Mouse (Mus musculus) liver, embryonic 14.5 days (tissue): ENCODE results near the gene Btbd8. TPM values are rescaled to one million over a fixed set of nuclear protein-coding genes. Genes with fewer than 3 reads are reported as not detected.

Experiments
- ATAC-seq: fragments of 200-750 bp; cut with Nextera tagmentation; 2 replicates; pipeline ENCODE4 v1.8.0; 2017; ENCODE audit warnings: moderate number of reproducible peaks, mild to moderate bottlenecking, moderate library complexity; ENCODE audit not compliant: insufficient read depth
- DNase-seq, 3 experiments: peaks; one replicate each; pipeline ENCODE4 v3.0.0-alpha.2; 2012 to 2013; ENCODE audit warnings: low read depth in 3 of 3, low spot score in 3 of 3
- H3K27ac ChIP-seq: fragments of 300-500 bp; sonication (generic); 2 replicates; pipeline ENCODE4 v1.5.1; 2014; ENCODE audit warnings: moderate library complexity, mild to moderate bottlenecking, control low read depth, inconsistent platforms
- H3K27me3 ChIP-seq: fragments of 300-500 bp; sonication (generic); 2 replicates; pipeline ENCODE4 v1.6.1; 2014; ENCODE audit warnings: mild to moderate bottlenecking, low read length, moderate library complexity; ENCODE audit not compliant: control insufficient read depth, insufficient read depth
- H3K36me3 ChIP-seq: fragments of 300-500 bp; sonication (generic); replicated peaks from 2 replicates; pipeline ENCODE4 v1.6.1; 2014; ENCODE audit warnings: low read depth; ENCODE audit not compliant: control insufficient read depth, insufficient read depth
- H3K4me1 ChIP-seq, 2 experiments: fragments of 200-500 bp in 1 of 2; fragments of 300-500 bp in 1 of 2; sonication (generic) in 1 of 2; replicated peaks; 2 replicates each; pipeline ENCODE4 v1.6.1; 2012 to 2014; ENCODE audit warnings: antibody characterized with exemption in 1 of 2, inconsistent platforms in 1 of 2, low read length in 1 of 2; ENCODE audit not compliant: control insufficient read depth in 2 of 2, insufficient read depth in 2 of 2
- H3K4me2 ChIP-seq: fragments of 300-500 bp; sonication (generic); 2 replicates; pipeline ENCODE4 v1.6.1; 2014; ENCODE audit warnings: low read depth, mild to moderate bottlenecking, control low read depth, moderate library complexity
- H3K4me3 ChIP-seq, 2 experiments: fragments of 200-500 bp in 1 of 2; fragments of 300-500 bp in 1 of 2; sonication (generic) in 1 of 2; 2 replicates each; pipeline ENCODE4 v1.5.1; 2012 to 2014; ENCODE audit warnings: low read depth in 2 of 2, low read length in 2 of 2, mild to moderate bottlenecking in 2 of 2, control low read depth in 1 of 2, inconsistent platforms in 1 of 2, moderate library complexity in 1 of 2; ENCODE audit not compliant: insufficient read depth in 1 of 2
- H3K9ac ChIP-seq: fragments of 300-500 bp; sonication (generic); replicated peaks from 2 replicates; pipeline ENCODE4 v1.6.1; 2014; ENCODE audit warnings: mild to moderate bottlenecking, control low read depth, moderate library complexity
- H3K9me3 ChIP-seq: fragments of 300-500 bp; sonication (generic); 2 replicates; pipeline ENCODE4 v1.6.1; 2016; ENCODE audit warnings: low read length, mixed read lengths; ENCODE audit not compliant: control insufficient read depth
- CTCF ChIP-seq: IDR thresholded peaks from 2 replicates; pipeline ENCODE4 v1.5.1; 2016; ENCODE audit warnings: antibody characterized with exemption, low read depth, control low read depth
- EP300 ChIP-seq: IDR thresholded peaks from 2 replicates; pipeline ENCODE4 v1.6.1; 2016; ENCODE audit warnings: antibody characterized with exemption, low read depth
- WGBS: fragments of 180-500 bp; shearing (Covaris S2); extraction: QIAGEN DNeasy Blood & Tissue Kit; methylation state at CpG from one replicate; pipeline ENCODE4 v1.1.7; 2014; ENCODE audit not compliant: insufficient replicate concordance; 5-methylcytosine and 5-hydroxymethylcytosine counted together
- polyA plus RNA-seq, 2 experiments: library from polyadenylated mRNA; depleted of rRNA in 1 of 2; stranded (reverse) in 1 of 2; unstranded in 1 of 2; fragments of >200 nt; fragmentation: Nextera tagmentation in 1 of 2; extraction: Ambion mirVana in 1 of 2; gene quantifications; 2 replicates each; pipeline versions ENCODE4 v1.2.1 to v1.2.3; 2012 to 2014

The Btbd8 gene
- polyA plus RNA-seq, 2 experiments = 1.1 TPM

DNA sequence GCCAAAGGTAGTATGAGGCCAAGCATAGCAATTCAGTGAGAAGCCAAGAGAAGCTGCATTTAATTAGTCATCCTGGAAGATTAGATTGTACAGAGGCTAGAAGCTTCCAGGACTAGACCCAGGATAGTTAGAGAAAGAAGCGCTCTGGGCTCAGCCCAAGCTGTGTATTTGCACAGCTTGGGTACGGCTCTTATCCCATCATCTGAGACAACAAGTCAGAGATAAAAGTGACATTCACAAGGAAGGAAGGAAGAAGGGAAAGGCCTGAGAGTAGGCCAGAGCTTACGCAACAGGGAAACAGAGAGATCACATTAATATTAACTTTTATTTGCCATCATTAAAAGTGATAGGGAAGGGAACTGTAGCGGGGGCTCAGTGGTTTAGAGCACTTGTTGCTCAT is 10.2 kb downstream of the Btbd8 start:
- Histone ChIP-seq H3K9ac (no peak overlapping the region), H3K27ac (no peak overlapping the region), H3K36me3 (no peaks in the 10 kb centered on the region), H3K4me1 (no peaks in the 10 kb centered on the region), H3K4me3 (no peak overlapping the region), H3K27me3 (no peaks in the 10 kb centered on the region), H3K4me2 (no peak overlapping the region), H3K9me3 (no peaks in the 10 kb centered on the region)
- ATAC-seq (no peak), DNase-seq (no peak)
- TF ChIP-seq EP300 = no peak
- TF ChIP-seq CTCF = no peak
- 68% methylated on average over 4 of the region's 4 CpGs for WGBS

DNA sequence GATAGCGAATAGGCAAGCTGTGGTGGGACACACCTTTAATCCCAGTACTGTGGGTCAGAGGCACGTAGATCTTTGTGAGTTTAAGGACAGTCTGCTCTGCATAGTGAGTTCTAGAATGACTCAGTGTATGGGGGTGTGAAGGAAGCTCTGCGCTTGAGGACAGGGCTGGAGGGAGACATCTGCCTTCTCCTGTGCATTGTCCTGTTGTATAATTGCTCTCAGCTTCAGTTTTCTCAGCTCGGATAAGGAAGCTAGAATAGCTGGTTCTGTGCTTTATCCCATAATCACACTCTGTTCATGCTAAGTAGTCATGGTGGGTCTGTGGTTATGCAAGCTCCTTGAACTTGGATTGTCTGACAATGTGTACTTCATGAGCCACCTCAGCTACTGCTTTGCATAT is 11.0 kb downstream of the Btbd8 start:
- no peaks in the 10 kb centered on the region for H3K36me3 ChIP-seq
- no peak for TF ChIP-seq CTCF
- no peak for TF ChIP-seq EP300
- H3K9ac ChIP-seq = no peak overlapping the region
- no peak overlapping the region for H3K4me2 ChIP-seq
- no peak overlapping the region for H3K4me3 ChIP-seq
- no peaks in the 10 kb centered on the region for H3K9me3 ChIP-seq
- H3K4me1 ChIP-seq = no peaks in the 10 kb centered on the region
- ATAC-seq = no peak
- WGBS = 72% methylated on average over 4 of the region's 4 CpGs
- H3K27me3 ChIP-seq = no peaks in the 10 kb centered on the region
- no peak for DNase-seq
- H3K27ac ChIP-seq = no peak overlapping the region

DNA sequence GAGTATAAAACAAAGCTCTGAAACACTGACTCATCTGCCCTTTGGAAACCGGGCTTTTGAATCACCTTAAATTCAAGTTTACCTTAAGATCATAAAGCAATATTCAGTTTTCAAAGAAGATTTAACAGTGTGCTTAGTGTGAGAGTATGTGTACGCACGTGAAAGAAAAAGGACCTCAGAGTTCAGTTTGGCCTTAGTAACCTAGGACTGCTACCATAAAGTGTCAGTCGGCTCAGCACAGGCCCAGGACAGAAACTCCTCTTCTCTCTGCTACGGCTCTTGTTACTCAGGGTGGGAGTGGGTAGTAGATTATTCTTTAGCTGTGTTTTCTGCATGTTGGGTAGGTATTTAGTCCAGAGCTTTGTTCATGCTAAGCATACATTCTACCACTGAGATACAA is 11.8 kb downstream of the Btbd8 start:
- TF ChIP-seq EP300 (no peak), CTCF (no peak)
- ATAC-seq = no peak
- H3K4me3 ChIP-seq = no peak overlapping the region

DNA sequence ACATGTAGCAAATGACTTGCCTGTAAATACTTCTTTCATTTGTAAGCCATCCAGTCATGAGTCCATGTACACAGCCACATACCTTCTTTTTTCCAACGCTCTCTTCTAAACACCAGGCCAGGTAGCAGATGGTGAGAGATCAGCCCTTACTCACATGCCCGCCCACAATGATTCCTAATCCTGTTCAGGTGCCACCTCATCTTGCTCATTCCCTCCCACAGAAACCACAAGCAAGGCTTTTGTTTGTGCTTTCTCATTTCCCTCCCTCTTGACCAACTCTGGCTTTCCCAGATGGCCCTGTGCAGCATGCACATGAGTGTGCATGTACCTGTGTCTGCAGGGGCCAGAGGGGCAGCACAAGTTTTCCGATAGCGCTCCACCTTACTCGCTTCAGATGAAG is 12.5 kb downstream of the Btbd8 start:
- Histone ChIP-seq H3K4me3 (no peak overlapping the region), H3K4me1 (no peaks in the 10 kb centered on the region), H3K36me3 (no peaks in the 10 kb centered on the region), H3K27me3 (no peaks in the 10 kb centered on the region), H3K27ac (no peak overlapping the region), H3K9me3 (no peaks in the 10 kb centered on the region), H3K9ac (no peak overlapping the region), H3K4me2 (no peak overlapping the region)
- no peak for ATAC-seq
- TF ChIP-seq EP300 (no peak), CTCF (no peak)
- DNase-seq = no peak
- WGBS = 87% methylated on average over 5 of the region's 5 CpGs

More for the DNA sequence above, 11.8 kb downstream of the Btbd8 start:
- 72% methylated on average over 5 of the region's 5 CpGs for WGBS
- H3K27me3 ChIP-seq = no peaks in the 10 kb centered on the region
- H3K9ac ChIP-seq = no peak overlapping the region
- no peaks in the 10 kb centered on the region for H3K4me1 ChIP-seq
- H3K4me2 ChIP-seq = no peak overlapping the region
- H3K27ac ChIP-seq = no peak overlapping the region
- no peak for DNase-seq
- H3K9me3 ChIP-seq = no peaks in the 10 kb centered on the region
- no peaks in the 10 kb centered on the region for H3K36me3 ChIP-seq

DNA sequence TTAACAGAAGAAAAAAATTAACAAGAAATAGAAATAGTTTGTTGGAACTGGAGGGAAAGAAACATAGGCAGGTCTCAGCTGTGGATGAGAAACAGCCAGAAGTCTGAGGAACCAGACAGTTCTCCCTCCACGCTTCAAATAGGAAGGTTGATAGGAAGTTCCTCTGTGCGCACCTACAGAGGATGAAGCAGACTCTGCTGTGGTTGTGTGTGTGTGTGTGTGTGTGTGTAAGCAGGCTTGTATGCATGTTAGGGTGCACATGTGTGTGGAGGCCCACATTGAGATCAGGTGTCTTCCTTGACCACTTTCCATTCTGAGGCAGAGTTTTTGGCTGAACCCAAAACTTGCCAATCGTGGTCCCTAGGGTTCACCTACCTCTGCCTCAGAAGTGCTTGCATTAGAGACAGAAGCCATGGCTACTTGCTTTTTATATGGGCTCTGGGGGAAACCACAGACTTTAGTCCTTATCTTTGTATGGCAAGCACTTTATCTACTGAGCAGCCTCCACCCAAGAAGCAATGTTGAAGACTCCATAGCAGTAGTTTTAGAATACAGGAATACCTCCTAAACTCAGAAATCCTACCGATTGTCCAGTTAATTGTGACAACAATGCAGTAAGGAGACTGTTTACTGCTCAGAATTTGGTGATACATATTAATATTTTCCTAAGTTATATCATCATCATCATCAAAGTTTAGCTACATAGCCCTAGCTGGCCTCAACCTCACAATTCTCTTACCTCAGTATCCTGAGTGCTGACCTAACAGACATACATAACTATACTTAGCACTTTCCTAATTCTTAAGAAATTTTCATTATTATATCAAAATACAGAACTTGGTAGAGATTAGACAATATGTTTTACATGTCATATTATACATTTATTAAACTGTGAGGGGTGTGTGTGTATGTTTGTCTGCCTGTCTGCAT is 24.6 kb downstream of the Btbd8 start:
- Histone ChIP-seq H3K4me1 (peaks cover 10 to 13% of the 10 kb centered on the region in 2 experiments), H3K9me3 (no peaks in the 10 kb centered on the region), H3K36me3 (no peaks in the 10 kb centered on the region), H3K9ac (no peak overlapping the region), H3K4me3 (no peak overlapping the region), H3K4me2 (peak overlapping the region; percentile 45), H3K27ac (peak overlapping the region; percentile 24), H3K27me3 (no peaks in the 10 kb centered on the region)
- TF ChIP-seq CTCF (no peak), EP300 (peak; percentile 58)
- peak; percentile 39 to 47 (median 41) for DNase-seq
- peak; percentile 86 for ATAC-seq
- WGBS = 21% methylated on average over 4 of the region's 4 CpGs
